Mouse (Mus musculus): ENCODE results near the gene Gemin7.

The Gemin7 gene

DNA sequence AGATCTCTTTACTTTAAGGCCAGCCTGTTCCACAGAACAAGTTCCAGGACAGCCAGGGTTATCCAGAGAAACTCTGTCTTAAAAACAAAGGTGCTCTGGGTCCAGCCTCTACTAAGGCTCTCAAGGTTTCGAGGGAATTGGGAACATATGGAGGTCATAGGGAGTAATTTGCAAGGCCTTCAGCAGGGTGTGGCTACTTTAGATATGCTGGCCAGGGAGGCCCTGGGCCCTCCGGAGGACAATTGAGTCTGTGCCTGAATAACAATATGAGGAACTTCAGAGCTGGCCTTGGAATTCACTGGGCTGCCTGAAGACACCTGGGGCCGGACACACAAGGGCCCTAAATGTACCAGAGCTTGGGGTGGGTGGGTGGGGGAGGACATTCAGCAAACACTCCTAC lies 1.8 kb downstream of the Gemin7 start:
- no peak for DNase-seq

DNA sequence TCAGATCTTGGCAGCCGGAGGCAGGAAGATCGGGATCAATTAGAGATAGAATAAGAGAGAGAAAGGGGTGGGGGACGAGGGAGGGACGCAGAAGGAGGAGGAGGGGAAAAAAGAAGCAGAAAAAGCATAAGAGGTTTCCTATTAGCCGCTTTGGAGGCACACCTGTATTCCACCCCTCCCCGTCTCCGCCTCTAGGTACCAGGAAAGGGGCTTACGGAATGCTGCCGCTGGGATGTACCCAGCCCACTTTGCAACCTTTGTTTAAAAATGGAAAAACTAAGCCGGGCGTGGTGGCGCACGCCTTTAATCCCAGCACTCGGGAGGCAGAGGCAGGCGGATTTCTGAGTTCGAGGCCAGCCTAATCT lies 3.6 kb downstream of the Gemin7 start:
- no peak for DNase-seq

DNA sequence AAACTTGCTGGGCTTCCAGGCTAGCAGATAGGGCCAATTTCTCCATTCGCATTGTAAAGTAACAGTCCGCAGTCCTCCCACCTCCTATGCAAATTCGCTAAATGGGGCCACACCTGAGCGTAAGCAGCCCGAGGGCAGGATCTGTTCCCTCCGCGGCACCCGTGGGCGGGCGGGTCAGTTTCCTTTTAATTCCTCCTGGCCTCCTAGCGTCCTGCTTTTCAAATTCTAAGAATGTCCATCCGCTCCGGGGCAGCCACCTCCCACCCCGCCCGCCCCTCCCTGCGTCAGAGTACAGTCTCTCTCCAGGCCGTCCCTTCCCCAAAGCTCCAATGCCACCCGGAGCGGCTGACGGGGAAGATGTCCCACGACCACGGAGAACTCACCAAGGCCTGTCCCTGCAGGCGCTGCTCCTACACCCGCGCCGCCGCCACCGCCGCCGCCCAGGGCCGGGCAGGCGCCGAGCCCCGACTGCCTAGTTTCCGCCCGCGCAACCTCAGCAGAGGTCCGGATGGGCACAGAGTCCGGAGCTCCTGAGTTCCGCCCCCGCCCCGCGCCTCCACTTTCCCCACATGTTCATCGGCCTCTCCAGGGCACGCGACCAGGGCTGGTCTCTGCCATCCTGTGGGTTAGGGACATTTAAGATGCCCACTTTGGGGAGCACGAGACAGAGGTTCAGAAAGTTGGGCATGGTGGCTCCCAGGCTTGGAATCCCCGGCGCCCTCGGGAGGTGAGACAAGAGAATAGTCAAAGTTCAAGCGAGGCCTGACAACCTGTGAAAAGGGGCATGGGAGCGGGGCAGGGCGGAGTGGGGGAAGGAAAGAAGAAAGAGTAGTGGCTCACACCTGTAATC lies 4.2 kb downstream of the Gemin7 start:
- DNase-seq, result peak; percentile 71

DNA sequence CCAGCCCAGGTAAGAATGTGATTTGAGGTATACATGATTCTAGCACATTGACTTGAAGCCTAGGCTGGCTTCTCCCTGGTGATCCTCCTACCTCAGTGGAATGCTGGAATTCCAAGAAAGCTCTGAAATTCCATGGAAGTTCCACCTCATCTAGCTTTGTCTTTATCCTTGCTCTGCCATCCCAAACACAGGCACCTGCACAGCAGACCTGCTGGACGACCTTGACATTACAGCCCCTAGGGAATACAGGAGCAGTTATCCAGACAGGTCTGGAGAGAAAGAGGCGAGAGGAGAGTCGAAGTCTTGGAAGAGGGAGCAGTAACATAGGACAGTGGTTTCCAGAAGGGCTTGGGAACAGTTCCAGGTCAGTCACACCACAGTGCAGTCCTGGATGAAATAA lies 7.7 kb downstream of the Gemin7 start:
- no peak for DNase-seq

DNA sequence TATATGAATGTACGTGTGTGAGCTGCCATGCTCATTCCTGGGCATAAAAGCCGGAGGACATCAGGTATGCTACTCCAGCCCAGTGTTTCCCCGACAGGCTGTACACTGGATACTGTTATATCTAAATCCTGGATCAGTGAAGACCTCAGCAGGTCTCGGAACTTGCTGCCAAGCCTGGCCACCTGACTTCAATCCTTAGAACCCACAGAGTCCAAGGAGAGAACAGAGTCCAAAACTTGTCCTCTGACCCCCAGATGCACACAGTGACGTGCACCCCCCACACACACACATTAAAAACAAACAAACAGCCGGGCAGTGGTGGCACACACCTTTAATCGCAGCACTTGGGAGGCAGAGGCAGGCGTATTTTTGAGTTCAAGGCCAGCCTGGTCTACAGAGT lies 10.0 kb downstream of the Gemin7 start:
- DNase-seq, result peak; percentile 80

DNA sequence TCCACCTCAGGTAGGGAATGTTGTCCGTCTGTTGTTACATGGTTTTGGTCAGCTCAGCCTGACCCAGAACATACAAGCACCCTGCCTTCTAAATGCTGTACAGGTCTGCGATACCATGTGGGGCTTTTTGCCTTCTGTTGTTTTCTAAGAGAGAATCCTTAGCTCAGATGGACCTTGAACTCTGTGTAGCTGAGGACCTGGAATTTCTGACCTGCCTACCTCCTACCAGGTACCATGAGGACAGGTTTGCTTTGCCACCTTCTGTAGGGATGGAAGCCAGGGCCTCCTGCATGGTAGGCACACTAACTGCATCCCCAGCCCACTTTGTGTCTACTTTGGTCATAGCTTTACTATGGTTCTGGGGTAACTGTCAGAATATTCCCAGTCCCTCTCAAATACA lies 11.6 kb downstream of the Gemin7 start:
- DNase-seq, result no peak

DNA sequence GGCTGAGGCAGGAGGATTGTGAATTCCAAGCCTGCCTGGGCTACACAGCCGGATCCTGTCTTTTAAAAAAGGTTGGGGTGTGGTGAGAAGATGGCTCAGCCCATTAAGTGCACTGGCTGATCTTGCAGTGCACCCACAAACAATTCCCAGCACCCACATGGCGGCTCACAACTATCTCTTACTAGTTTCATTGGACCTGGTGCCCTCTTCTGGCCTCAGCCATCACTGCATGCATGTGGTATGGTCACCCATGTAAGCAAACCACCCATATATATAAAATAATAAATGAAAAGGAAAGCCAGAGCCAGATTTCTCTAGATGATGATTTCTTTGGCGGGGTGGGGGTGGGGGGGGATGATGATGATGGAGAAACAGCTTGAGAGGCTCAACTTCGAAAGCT lies 12.9 kb downstream of the Gemin7 start:
- no peak for DNase-seq

DNA sequence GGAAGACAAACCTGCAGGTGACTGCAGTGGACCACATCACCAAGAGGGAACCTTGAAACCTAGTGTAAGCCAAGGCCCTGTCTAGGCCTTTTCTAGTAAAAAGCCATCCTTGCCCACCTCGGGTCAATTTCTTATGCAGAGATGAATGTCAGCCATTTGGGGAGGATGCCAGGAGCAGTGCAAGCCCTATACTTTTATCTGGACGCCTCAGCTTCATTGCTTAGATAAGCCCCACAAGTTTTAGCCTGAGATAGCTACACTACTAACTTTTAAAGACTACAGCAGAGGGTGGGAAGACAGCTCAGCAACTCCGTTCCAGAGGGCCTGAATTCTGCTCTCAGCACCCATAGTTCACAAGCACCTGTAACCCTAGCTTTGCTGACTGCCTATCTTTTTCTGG lies 13.5 kb downstream of the Gemin7 start:
- DNase-seq, result no peak

DNA sequence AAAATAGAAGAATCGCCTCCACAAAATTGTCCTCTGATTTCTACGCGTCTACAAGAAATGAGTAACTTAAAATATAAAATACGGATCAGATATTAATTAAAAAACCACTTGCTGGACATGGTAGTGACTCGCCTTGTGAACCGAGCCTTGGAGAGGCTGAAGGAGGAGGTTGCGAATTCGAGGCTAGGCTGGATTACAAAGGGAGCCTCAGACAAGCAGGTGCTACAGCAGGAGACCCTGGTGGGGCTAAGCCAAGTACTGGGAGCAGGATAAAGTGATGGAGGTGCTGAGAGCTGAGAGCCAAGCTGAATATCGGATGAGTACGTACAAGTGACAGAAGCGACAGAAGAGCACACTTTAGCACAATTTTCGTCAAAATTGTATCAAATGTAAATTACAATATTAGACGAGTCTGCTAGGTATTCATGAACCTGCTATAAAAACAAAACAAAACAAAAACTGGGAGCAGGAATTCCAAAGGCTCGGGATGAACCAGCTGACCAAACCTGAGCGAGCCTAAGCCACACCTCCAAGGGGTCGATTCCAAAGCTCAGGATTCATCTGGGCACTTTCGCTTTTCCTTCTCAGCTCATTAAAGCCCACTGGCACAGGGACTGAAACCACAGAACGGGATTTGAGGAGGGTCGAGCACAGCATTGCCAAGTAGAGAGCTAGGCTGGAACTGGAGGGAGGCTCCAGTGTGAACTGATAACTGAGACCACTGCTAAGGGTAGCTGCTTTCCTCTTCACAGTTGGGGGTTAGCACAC lies 14.6 kb downstream of the Gemin7 start, which contains the start of gene Ppp1r37:
Ppp1r37 (minus strand) TSS at position 434 of the 768 bp plus-strand sequence.
- DNase-seq, result peak; percentile 49

DNA sequence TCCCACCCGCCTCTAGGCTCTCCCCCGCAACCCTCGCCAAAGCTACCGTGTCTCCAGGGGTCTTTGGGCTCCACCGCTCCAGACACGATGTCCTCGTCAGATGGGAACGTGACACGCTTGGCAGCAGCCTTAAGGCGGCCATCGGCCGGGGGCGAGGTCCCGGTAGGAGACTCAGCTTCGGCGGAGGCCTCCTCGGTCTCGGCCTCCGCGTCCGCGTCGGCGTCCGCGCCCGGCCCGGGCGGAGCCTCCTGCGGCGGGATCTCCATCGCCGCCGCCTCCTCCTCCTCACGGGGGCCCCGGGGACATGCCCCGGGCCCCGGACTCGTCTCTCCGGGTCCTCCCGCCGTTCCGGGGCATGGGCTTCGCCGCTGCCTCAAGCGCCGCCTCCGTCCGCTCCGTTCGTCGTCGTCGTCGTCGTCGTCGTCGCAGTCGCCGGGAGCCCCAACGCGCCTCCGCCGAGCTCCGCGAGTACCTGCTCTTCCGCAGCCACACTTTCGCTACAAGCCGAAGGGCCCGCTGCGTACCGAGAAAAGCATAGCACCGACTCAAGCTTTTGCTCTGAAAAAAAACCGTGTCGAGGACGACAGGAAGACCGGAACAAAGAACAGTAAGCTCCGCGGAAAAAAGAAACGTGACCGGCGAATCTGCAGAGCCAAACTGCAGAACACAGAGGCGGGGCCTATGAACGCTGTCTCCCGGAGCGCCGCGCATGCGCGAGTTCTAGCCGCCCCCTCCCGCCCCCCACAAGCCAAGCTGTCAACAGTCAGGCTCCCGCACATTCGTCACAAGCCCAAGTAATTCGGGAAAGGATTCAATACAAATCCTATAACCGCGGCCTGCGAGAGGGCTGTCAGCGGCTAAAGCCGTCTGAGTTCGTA lies 15.4 kb downstream of the Gemin7 start:
- DNase-seq, result peak; percentile 82

DNA sequence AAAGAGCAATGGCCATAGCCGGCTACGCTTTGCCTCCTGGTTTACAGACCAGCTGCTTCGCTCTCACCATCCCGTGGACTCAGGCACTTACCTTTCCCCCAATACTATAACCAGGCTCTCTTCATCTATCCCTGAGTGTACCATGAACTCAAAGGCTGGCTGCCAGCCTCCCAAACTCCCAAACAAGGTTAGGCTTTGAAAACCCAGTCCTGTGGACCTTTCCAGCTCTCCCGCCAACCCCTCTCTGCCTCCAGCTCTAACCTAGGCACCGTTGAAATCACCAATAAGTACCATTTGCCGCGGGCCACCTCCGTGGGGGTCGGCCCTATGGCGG lies 16.0 kb downstream of the Gemin7 start:
- DNase-seq, result peak; percentile 36

DNA sequence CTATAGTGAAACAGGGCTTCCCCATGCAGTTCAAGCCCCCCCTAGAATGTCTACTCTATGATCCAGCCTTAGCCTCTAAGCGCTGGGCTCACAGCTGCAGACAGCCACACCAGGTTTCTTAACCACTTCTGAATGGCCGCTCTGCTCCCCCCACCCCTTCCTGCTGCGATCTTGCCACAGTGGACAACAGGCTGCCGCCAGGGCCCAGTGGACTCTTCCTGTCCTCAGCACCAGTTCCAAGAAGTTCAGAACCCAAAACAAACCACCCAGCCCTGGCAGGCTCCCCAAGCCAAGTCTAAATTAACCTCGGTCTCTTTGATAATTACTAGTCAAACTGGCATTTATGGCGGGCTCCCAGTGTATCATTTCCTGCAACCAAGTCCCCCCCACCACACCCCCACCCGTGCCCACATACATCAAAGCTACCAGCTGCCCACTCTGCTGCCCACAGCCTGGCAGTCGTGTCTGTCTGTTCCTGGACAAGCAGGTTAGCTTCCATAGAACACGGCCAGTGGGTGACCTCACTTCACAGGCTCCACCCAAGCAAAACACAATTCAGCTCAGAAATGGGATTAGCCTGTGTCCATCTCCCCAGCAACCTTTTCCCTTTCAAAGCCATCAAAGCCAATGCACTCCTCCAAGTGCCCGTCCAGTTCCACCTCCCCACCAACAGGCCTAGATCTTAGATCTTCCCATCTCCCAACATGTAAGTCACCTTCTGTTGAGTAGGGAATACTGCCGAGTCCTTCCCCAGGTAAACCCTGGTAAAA lies 16.7 kb downstream of the Gemin7 start:
- DNase-seq, result peak; percentile 28

DNA sequence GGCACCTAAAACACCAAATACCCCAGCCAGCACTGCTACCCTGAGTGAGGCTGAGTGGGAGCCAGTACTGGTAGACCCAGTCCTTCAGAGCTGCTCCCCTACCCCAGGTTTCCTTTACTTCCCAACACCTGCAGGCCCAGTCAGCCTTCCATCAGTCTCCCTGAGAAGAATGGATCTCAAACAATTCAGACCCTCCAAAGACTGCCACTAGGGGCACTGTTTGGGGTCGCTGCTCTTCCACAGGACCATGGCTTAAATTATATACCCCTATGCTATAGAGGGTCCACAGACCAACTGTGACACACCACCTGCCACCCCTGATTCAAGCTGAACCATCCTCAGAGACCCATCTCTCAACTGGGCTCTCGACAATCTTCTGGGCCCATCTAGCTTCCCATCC lies 18.4 kb downstream of the Gemin7 start:
- DNase-seq, result no peak

DNA sequence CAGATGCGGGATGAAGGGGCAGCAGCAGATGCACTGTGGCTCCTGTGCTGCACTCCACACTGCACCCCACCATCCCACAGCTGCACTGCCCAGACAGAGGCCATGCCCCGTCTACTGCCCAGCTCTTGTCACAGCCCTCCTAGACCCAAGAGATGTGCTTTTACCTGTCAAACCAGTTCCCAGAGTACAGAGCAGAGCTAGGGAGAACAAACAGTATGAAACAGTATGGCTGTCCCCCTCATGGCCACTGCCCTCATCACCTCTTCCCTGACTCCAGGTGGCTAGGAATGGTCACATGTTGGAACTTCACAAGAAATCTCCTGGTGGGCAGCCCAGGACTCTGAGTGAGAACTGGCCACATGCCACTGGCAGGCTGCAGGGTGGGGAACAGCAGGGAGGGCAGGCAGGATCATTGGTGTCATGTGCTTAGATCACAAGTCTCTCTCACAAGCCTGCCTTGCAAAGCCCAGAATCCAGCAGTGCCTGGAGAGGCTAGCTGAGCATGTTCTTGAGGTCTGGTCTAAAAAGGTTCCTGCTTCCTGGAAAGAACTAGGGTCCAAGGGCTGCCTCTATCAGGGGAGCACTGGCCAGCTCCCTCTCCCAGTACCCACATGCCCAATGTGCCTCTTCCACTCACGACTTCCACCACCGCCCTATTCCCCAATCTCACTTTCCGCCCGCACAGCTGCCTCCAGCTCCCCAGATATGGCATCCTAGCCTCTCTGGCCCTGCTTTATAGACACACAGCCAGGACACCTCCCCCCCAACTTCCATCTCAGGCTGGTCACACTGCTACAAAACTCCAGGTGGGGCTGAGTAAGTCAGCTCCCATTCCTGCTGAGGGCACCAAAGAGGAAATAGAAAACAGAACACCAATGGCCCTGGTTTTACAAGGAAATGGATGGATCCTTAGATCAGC lies 19.2 kb downstream of the Gemin7 start:
- no peak for DNase-seq

DNA sequence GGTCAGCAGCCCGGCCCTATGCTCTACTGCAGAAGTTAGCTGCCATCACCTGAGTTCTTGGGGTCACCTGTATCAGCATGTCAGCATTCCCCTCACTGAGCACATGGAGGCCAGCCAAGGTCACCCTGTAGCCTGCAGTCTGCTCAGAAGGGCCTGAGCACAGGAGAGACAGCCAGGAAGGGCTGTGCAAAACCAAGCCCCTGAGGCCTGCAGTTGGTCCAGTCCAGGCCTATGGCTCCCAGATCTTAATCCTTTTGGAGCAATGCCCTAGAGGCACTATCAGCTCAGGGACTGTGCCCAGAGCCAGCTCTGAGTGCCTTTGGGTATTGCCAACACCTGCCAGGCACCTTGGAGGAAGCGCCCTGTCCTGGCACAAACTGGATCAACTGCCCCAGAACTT lies 20.3 kb downstream of the Gemin7 start:
- peak; percentile 65 for DNase-seq

DNA sequence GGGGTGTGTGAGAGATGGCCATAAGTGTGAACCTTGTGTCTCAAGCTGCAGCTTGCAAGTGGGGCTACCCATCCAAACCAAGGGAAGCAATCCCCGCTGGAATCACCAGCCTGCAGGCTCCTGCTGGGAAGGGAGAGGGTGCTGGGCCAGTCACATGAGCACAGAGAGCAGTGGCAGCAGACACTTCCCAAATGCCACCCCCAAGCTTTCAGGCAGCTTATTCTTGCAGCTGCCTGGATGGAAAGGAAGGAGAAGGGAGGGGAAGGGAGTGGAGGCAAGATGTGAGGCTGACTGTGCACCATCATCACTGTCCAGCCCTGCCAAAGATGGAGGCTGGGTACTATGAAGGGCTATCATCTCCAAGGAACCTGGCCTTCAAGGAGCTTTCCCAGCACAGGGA lies 23.2 kb downstream of the Gemin7 start:
- no peak for DNase-seq

DNA sequence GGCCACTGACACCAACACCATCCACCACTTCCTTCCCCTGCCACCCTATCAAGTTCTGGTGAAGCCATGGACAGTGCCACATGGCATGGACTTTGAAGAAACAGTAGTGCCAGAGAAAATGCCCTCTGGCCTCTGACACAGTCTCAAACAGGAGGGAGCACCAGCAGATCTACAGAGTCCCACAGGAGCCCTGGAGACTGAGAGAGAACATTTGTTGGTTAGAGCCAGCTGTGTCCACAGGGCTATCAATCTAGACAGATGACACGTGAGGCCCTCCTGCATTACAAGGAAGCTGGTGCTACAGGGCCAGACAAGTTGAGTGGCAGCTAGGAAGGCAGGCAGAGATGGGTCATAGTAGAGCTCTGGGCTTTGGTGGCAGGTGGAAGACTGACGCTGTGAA lies 25.0 kb downstream of the Gemin7 start:
- DNase-seq, result no peak

DNA sequence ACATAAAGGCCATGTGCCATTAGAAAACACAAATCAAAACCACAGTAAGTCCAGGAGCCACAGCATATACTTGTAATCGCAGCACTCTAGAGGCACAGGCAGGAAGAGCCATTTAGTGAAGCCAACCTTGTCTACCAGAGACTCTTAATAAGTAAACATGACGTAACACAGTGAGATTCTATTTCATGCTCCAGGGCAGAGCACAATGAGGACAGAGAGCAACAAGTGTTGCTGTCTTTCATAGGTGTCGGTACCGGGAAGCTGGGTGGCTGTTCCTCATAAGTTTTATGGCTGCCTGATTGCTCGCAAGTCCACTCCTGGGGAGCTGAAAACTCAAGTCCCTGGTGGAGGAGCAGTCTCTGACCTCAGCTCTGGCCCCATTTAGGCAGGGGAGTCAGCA lies 25.8 kb downstream of the Gemin7 start:
- no peak for DNase-seq

DNA sequence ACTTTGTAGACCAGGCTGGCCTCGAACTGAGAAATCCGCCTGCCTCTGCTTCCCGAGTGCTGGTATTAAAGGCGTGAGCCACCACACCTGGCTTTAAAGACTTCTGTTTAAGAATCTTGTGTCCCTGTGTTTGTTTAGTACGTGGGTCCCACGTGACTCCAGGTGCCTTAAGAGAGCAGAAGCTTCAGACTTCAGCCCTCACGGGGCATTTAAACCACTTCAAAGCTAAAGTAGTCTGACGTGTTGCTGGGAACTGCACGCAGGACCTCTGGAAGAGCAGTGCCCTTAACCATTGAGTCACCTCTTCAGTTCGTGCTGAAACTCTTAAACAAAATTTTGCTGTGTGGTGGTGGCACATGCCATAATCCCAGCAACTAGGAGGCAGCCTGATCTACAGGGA lies 28.0 kb downstream of the Gemin7 start:
- no peak for DNase-seq

DNA sequence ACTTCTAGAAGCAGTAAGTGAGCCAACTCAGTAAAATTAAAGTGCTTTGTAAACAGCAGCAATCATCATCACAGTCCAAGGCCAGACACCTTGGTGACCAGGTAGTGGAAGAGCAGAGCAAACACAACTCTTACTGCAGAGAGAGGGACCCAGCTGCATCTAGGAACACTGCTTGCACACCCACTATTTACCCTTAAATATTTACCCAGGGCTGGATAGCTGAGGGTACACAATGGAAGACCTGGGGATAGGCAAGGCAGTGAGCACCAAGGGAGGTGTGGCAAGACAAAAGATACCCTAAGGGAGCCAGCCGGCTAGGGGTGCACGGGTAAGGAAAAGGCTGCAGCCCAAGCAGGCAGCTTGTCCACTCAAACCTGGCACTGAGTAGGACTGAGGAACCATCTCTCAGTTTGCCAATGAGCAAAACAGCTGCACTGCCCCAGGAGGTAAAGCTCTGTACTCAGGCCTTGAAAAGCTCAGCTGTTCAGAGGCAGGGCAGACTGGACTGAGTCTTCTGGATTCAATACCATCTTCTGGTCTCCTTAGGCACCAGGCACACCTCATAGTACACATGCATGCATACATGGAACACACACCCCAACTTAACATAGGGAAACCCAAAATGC lies 29.9 kb downstream of the Gemin7 start:
- DNase-seq, result no peak

DNA sequence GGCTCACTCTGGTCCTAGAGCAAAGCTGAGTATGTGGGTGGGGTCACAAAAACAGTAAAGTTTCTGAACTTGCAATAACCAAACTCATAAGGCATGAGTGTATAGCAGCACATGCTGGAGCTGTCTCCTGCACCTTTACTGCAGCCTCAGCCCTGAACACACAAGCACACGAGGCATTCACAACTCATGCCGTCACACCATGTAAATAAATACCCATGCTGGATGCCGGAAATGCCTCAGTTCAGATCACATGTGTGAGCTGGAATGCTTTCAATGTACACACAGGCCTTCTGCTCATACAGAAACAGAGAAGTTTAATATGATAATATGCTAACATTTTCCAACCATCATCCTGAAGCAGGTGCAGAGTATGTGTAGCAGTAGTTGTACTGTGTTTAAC lies 31.4 kb downstream of the Gemin7 start:
- no peak for DNase-seq

Data from kidney, adult 11 months (tissue).